ENCODE assay signal across 24 mouse cellular contexts in the genomic region with DNA sequence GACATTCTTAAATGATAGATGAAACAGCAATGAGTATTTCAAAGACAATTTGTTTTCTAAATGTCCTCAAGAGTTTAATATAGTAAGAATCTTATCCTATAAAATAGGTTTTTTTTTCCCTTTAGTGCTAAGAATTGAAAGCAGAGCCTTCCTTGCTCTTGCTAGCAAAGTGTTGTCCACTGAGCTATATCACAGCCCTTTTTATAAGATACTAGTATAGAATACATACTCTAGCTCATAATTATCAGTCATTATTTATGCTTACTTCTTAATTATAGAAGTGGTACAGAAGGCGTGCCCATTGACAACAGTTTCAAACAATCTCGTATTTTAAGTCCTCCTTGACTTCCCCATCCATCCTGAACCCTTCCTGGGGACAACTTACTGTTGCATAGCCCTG. TPM values are rescaled to one million over a fixed set of nuclear protein-coding genes. Genes with fewer than 3 reads are reported as not detected.
A peak's percentile ranks its signal among the peaks of the same experiment; 100 is the strongest.
DNase-seq lines count a peak whose midpoint lies in the region; ATAC-seq and TF ChIP-seq lines count a peak whose summit lies in the region.
"Had no signal": no experiment of that assay in that cellular context is flagged by ENCODE, and none has a peak within 500 bp of the region (broad histone marks: within the 10 kb centered on the region; RNA-seq: fewer than 3 reads in every experiment).

No protein-coding gene starts in this region.

- H3K9me3 ChIP-seq in liver, embryonic 11.5 days (ENCODE audit: control insufficient read depth, low read length), result no peaks in the 10 kb centered on the region
- H3K9me3 ChIP-seq in MEL (replicated peaks; ENCODE audit: insufficient read depth, low read length), result no peaks in the 10 kb centered on the region
- H3K9me3 ChIP-seq in liver, embryonic 15.5 days (replicated peaks), result no peaks in the 10 kb centered on the region
- H3K9me3 ChIP-seq in hindbrain, embryonic 12.5 days (replicated peaks), result no peaks in the 10 kb centered on the region
- H3K9me3 ChIP-seq: embryonic facial prominence, embryonic 10.5 days; forebrain, embryonic 13.5 days; heart, embryonic 10.5 days; hindbrain, embryonic 13.5 days had no signal

- TF ChIP-seq RAD21 in MEL (IDR thresholded peaks at IDR 0.05; ENCODE audit: low read depth, low read length), result no peak

- TF ChIP-seq CTCF in MEL (IDR thresholded peaks at IDR 0.05 in 2 of 3, conservative IDR thresholded peaks at IDR 0.05 in 1 of 3; ENCODE audit: control insufficient read depth in 1 of 3, insufficient read depth in 1 of 3, low read depth in 2 of 3, low read length in 3 of 3, poor library complexity in 1 of 3, severe bottlenecking in 1 of 3), result no peak; a peak in 1 of 6 replicates

- H3K4me1 ChIP-seq in liver, embryonic 11.5 days (replicated peaks; ENCODE audit: control insufficient read depth, insufficient read depth, low read length), result peaks cover 12% of the 10 kb centered on the region
- H3K4me1 ChIP-seq in MEL (ENCODE audit: control insufficient read depth in 1 of 2, insufficient read depth in 2 of 2, low read length in 2 of 2), result peaks cover 5 to 16% of the 10 kb centered on the region in 2 experiments; a peak in 3 of 4 replicates
- H3K4me1 ChIP-seq in liver, embryonic 15.5 days (replicated peaks), result peaks cover 36% of the 10 kb centered on the region
- peaks cover 18% of the 10 kb centered on the region for H3K4me1 ChIP-seq in hindbrain, embryonic 12.5 days

- 84% methylated on average over 2 of the region's 2 CpGs for WGBS in liver, embryonic 11.5 days
- WGBS in liver, embryonic 15.5 days (ENCODE audit: insufficient replicate concordance), result 68% methylated on average over 2 of the region's 2 CpGs
- WGBS in hindbrain, embryonic 12.5 days, result 78% methylated on average over 2 of the region's 2 CpGs

- peak overlapping the region; percentile 35 for H3K4me2 ChIP-seq in liver, embryonic 11.5 days
- peak overlapping the region; percentile 43 for H3K4me2 ChIP-seq in liver, embryonic 15.5 days
- no peak overlapping the region for H3K4me2 ChIP-seq in hindbrain, embryonic 12.5 days (replicated peaks)

- no peak overlapping the region for H3K27ac ChIP-seq in liver, embryonic 11.5 days (ENCODE audit: low read depth, low read length)
- no peak overlapping the region for H3K27ac ChIP-seq in MEL (ENCODE audit: control insufficient read depth, low read depth, low read length)
- no peak overlapping the region for H3K27ac ChIP-seq in liver, embryonic 15.5 days (replicated peaks)
- H3K27ac ChIP-seq in hindbrain, embryonic 12.5 days, result no peak overlapping the region
- H3K27ac ChIP-seq: embryonic facial prominence, embryonic 10.5 days; forebrain, embryonic 13.5 days; gastrocnemius, adult 2 months; heart, embryonic 10.5 days; hindbrain, embryonic 13.5 days; hindbrain, postnatal 0 days had no signal

- TF ChIP-seq POLR2A in MEL (IDR thresholded peaks at IDR 0.05; ENCODE audit: control insufficient read depth in 1 of 2, insufficient read depth in 1 of 2, low read depth in 1 of 2, low read length in 2 of 2, poor library complexity in 1 of 2), result no peak

- H3K4me3 ChIP-seq in liver, embryonic 11.5 days (ENCODE audit: low read depth, low read length), result no peak overlapping the region
- peak overlapping the region in 1 of 2 experiments; percentile 40; a peak in 2 of 4 replicates for H3K4me3 ChIP-seq in MEL (ENCODE audit: control insufficient read depth in 1 of 2, insufficient read depth in 1 of 2, low read depth in 2 of 2, low read length in 2 of 2)
- peak overlapping the region; percentile 14; the same call in 1 of the 2 replicates for H3K4me3 ChIP-seq in liver, embryonic 15.5 days (replicated peaks)
- H3K4me3 ChIP-seq in hindbrain, embryonic 12.5 days, result no peak overlapping the region
- H3K4me3 ChIP-seq: gastrocnemius, adult 2 months had no signal

- no peak for TF ChIP-seq EP300 in MEL (IDR thresholded peaks at IDR 0.05; ENCODE audit: low read depth in 1 of 2, low read length in 2 of 2)

- H3K36me3 ChIP-seq in liver, embryonic 11.5 days (ENCODE audit: control insufficient read depth, insufficient read depth, low read length), result peaks cover 20% of the 10 kb centered on the region
- H3K36me3 ChIP-seq in MEL (ENCODE audit: control insufficient read depth in 1 of 2, insufficient read depth in 2 of 2, low read length in 2 of 2), result peaks cover 6 to 15% of the 10 kb centered on the region in 2 experiments; a peak in 3 of 4 replicates
- H3K36me3 ChIP-seq in liver, embryonic 15.5 days (replicated peaks), result peaks cover 49% of the 10 kb centered on the region
- H3K36me3 ChIP-seq in hindbrain, embryonic 12.5 days, result peaks cover 28% of the 10 kb centered on the region
- H3K36me3 ChIP-seq: hindbrain, embryonic 13.5 days had no signal

- H3K9ac ChIP-seq in liver, embryonic 11.5 days (ENCODE audit: low read depth, low read length), result no peak overlapping the region
- no peak overlapping the region for H3K9ac ChIP-seq in MEL (ENCODE audit: control insufficient read depth, low read depth, low read length, poor library complexity, severe bottlenecking)
- H3K9ac ChIP-seq in liver, embryonic 15.5 days, result no peak overlapping the region
- H3K9ac ChIP-seq in hindbrain, embryonic 12.5 days, result no peak overlapping the region
- H3K9ac ChIP-seq: hindbrain, embryonic 13.5 days had no signal

- no peak for ATAC-seq in liver, embryonic 11.5 days (replicated peaks; ENCODE audit: low FRiP score)
- ATAC-seq in liver, embryonic 15.5 days (ENCODE audit: insufficient read depth), result no peak
- no peak for ATAC-seq in hindbrain, embryonic 12.5 days (ENCODE audit: low FRiP score)
- ATAC-seq: forebrain, embryonic 13.5 days; hindbrain, postnatal 0 days had no signal

- H3K79me2 ChIP-seq in MEL (ENCODE audit: control insufficient read depth, insufficient read depth, low read length, poor library complexity), result peaks cover 20% of the 10 kb centered on the region

- no peak for DNase-seq in liver, embryonic 11.5 days (ENCODE audit: low spot score)
- DNase-seq in liver (no peak), MEL (ENCODE audit: low read depth, low spot score) (no peak)
- DNase-seq in heart, adult 9 months (ENCODE audit: low spot score in 2 of 2), result no peak
- no peak for DNase-seq in gastrocnemius, postnatal 25 days
- DNase-seq: adrenal gland, adult 2 months; adrenal gland, postnatal 25 days; cerebellum, adult 18-20 months; cerebellum, adult 9-11 months; gastrocnemius, adult 2 months; gastrocnemius, postnatal 36 days; heart, adult 11 months; heart, postnatal 10 days; heart, postnatal 4 days had no signal

- H3K27me3 ChIP-seq in liver, embryonic 11.5 days (replicated peaks; ENCODE audit: control insufficient read depth, insufficient read depth, low read length), result no peaks in the 10 kb centered on the region
- no peaks in the 10 kb centered on the region for H3K27me3 ChIP-seq in MEL (ENCODE audit: control insufficient read depth in 1 of 2, insufficient read depth in 2 of 2, low read length in 2 of 2)
- no peaks in the 10 kb centered on the region for H3K27me3 ChIP-seq in liver, embryonic 15.5 days
- no peaks in the 10 kb centered on the region; the same call in 1 of the 2 replicates for H3K27me3 ChIP-seq in hindbrain, embryonic 12.5 days
- H3K27me3 ChIP-seq: forebrain, embryonic 13.5 days; hindbrain, embryonic 13.5 days had no signal

RNA-seq across cellular contexts. Expression of a gene that starts 1.7 kb away (rescaled TPM):
- polyA plus RNA-seq in liver, embryonic 11.5 days (2014; fragmentation: Nextera tagmentation; extraction: Ambion mirVana), result 27.7 and 30.7 TPM in 2 replicates
- total RNA-seq in MEL (2012; rRNA removed), result 33.4 and 41.9 TPM in 2 replicates
- polyA plus RNA-seq in MEL (2012; ENCODE audit: insufficient read depth in 1 of 2, insufficient read length in 2 of 2, low read depth in 1 of 2, low replicate concordance in 2 of 2, missing spikeins in 1 of 2), result 10 to 100 TPM in 1 of 2 experiments, not detected in 1; 24.2 TPM
- polyA plus RNA-seq in liver, embryonic 15.5 days (2015; fragmentation: Nextera tagmentation; extraction: Ambion mirVana), result 14.3 and 14.6 TPM in 2 replicates
- polyA plus RNA-seq in hindbrain, embryonic 12.5 days (2016; fragmentation: Nextera tagmentation; extraction: Ambion mirVana), result 12.6 and 15.8 TPM in 2 replicates
- total RNA-seq in gastrocnemius, postnatal 25 days (2021), result under 1 TPM; 0.26 to 0.56 TPM

RNA-seq across cellular contexts. Expression of a gene that starts 1.8 kb away (rescaled TPM):
- 14.4 and 17.2 TPM in 2 replicates for polyA plus RNA-seq in liver, embryonic 11.5 days (2014; fragmentation: Nextera tagmentation; extraction: Ambion mirVana)
- total RNA-seq in MEL (2012; rRNA removed), result 14.5 and 16.7 TPM in 2 replicates
- 10 to 100 TPM in 1 of 2 experiments, not detected in 1; 19.0 TPM for polyA plus RNA-seq in MEL (2012; ENCODE audit: insufficient read depth in 1 of 2, insufficient read length in 2 of 2, low read depth in 1 of 2, low replicate concordance in 2 of 2, missing spikeins in 1 of 2)
- 5.6 and 6.7 TPM in 2 replicates for polyA plus RNA-seq in liver, embryonic 15.5 days (2015; fragmentation: Nextera tagmentation; extraction: Ambion mirVana)
- polyA plus RNA-seq in hindbrain, embryonic 12.5 days (2016; fragmentation: Nextera tagmentation; extraction: Ambion mirVana), result 14.5 and 17.6 TPM in 2 replicates
- 10 to 100 TPM; 11.8 to 12.3 TPM for total RNA-seq in gastrocnemius, postnatal 25 days (2021)

RNA-seq across cellular contexts. Expression of a gene that starts 28.1 kb away (rescaled TPM):
- polyA plus RNA-seq in liver, embryonic 11.5 days (2014; fragmentation: Nextera tagmentation; extraction: Ambion mirVana), result not detected in 2 replicates
- not detected in 2 replicates for total RNA-seq in MEL (2012; rRNA removed)
- under 1 TPM in 1 of 2 experiments, not detected in 1; 0.75 TPM for polyA plus RNA-seq in MEL (2012; ENCODE audit: insufficient read depth in 1 of 2, insufficient read length in 2 of 2, low read depth in 1 of 2, low replicate concordance in 2 of 2, missing spikeins in 1 of 2)
- polyA plus RNA-seq in liver, embryonic 15.5 days (2015; fragmentation: Nextera tagmentation; extraction: Ambion mirVana), result not detected in 2 replicates
- not detected in 2 replicates for polyA plus RNA-seq in hindbrain, embryonic 12.5 days (2016; fragmentation: Nextera tagmentation; extraction: Ambion mirVana)
- total RNA-seq in gastrocnemius, postnatal 25 days (2021), result not detected
- total RNA-seq: adrenal gland, adult 2 months; adrenal gland, postnatal 25 days; gastrocnemius, adult 2 months; gastrocnemius, postnatal 36 days; heart, postnatal 10 days; heart, postnatal 4 days; hindbrain, postnatal 0 days had no signal
- polyA plus RNA-seq: adrenal gland, adult 2 months; embryonic facial prominence, embryonic 10.5 days; embryonic facial prominence, embryonic 14.5 days; forebrain, embryonic 13.5 days; heart, embryonic 10.5 days; heart, embryonic 14.5 days; hindbrain, embryonic 13.5 days; hindbrain, postnatal 0 days; intestine, embryonic 14.5 days had no signal

RNA-seq across cellular contexts. Expression of a gene that starts 33.1 kb away (rescaled TPM):
- 5.7 and 6.0 TPM in 2 replicates for polyA plus RNA-seq in liver, embryonic 11.5 days (2014; fragmentation: Nextera tagmentation; extraction: Ambion mirVana)
- 1.5 and 2.4 TPM in 2 replicates for total RNA-seq in MEL (2012; rRNA removed)
- 1 to 10 TPM in 1 of 2 experiments, not detected in 1; 2.4 TPM for polyA plus RNA-seq in MEL (2012; ENCODE audit: insufficient read depth in 1 of 2, insufficient read length in 2 of 2, low read depth in 1 of 2, low replicate concordance in 2 of 2, missing spikeins in 1 of 2)
- polyA plus RNA-seq in liver, embryonic 15.5 days (2015; fragmentation: Nextera tagmentation; extraction: Ambion mirVana), result 1.9 and 2.0 TPM in 2 replicates
- 2.8 and 3.8 TPM in 2 replicates for polyA plus RNA-seq in hindbrain, embryonic 12.5 days (2016; fragmentation: Nextera tagmentation; extraction: Ambion mirVana)
- total RNA-seq in gastrocnemius, postnatal 25 days (2021), result under 1 TPM in 1 of 2 experiments, not detected in 1; 0.43 TPM
- total RNA-seq: gastrocnemius, postnatal 36 days had no signal

RNA-seq across cellular contexts. Expression of a gene that starts 38.6 kb away (rescaled TPM):
- 11.8 and 12.1 TPM in 2 replicates for polyA plus RNA-seq in liver, embryonic 11.5 days (2014; fragmentation: Nextera tagmentation; extraction: Ambion mirVana)
- total RNA-seq in MEL (2012; rRNA removed), result 27.7 and 36.9 TPM in 2 replicates
- polyA plus RNA-seq in MEL (2012; ENCODE audit: insufficient read depth in 1 of 2, insufficient read length in 2 of 2, low read depth in 1 of 2, low replicate concordance in 2 of 2, missing spikeins in 1 of 2), result 10 to 100 TPM in 1 of 2 experiments, not detected in 1; 19.1 TPM
- 2.5 and 3.4 TPM in 2 replicates for polyA plus RNA-seq in liver, embryonic 15.5 days (2015; fragmentation: Nextera tagmentation; extraction: Ambion mirVana)
- polyA plus RNA-seq in hindbrain, embryonic 12.5 days (2016; fragmentation: Nextera tagmentation; extraction: Ambion mirVana), result 9.1 and 9.6 TPM in 2 replicates
- 10 to 100 TPM; 16.4 to 22.3 TPM for total RNA-seq in gastrocnemius, postnatal 25 days (2021)
